Mouse (Mus musculus): Measurements from ENCODE around the gene Flywch2. TPM values are rescaled to one million over a fixed set of nuclear protein-coding genes. Genes with fewer than 3 reads are reported as not detected.
A peak's percentile ranks its signal among the peaks of the same experiment; 100 is the strongest.

Gene Flywch2
- polyA plus RNA-seq, 1 experiment = 54.6 TPM

DNA sequence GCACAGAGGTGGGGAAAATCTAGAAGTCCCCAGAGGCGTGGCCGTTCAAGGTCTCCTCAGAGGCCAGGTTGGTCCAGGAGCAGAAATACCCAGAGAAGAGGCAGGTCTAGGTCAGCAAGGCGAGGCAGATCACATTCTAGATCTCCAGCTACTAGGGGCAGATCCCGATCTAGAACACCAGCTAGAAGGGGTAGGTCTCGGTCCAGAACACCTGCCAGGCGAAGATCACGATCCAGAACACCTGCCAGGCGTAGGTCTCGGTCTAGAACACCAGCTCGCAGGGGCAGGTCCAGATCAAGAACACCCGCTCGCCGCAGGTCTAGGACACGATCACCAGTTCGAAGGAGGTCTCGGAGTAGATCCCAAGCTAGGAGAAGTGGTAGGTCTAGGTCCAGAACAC is 29.8 kb upstream of the Flywch2 start:
- DNase-seq (ENCODE audit: low read depth) = no peak
- TF ChIP-seq CTCF (IDR thresholded peaks at IDR 0.05; ENCODE audit: borderline replicate concordance, extremely low read depth, insufficient read depth, insufficient read length) (no peak), POLR2A (IDR thresholded peaks at IDR 0.05; ENCODE audit: borderline replicate concordance, extremely low read depth, insufficient read depth, insufficient read length, poor library complexity, severe bottlenecking) (no peak)

DNA sequence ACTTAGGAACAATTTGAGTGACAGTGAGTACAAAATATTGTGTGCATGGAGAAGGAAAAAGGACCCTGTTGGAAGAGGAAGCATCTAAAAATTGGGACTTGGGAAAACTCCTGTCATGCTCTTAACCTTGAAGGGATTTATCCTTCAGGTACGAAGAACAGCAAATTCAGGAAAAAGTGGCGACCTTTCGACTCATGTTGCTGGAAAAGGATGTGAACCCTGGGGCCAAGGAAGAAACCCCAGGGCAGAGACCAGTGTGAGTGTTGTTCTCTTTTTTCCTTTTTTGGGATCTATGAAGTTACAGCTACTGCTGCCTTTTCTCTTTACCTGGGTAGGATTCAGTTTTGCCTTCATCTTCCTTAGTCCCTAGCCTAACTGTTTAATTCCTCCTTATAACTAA is 22.0 kb upstream of the Flywch2 start:
- no peak for DNase-seq (ENCODE audit: low read depth)
- TF ChIP-seq CTCF (IDR thresholded peaks at IDR 0.05; ENCODE audit: borderline replicate concordance, extremely low read depth, insufficient read depth, insufficient read length) (no peak), POLR2A (IDR thresholded peaks at IDR 0.05; ENCODE audit: borderline replicate concordance, extremely low read depth, insufficient read depth, insufficient read length, poor library complexity, severe bottlenecking) (no peak)

DNA sequence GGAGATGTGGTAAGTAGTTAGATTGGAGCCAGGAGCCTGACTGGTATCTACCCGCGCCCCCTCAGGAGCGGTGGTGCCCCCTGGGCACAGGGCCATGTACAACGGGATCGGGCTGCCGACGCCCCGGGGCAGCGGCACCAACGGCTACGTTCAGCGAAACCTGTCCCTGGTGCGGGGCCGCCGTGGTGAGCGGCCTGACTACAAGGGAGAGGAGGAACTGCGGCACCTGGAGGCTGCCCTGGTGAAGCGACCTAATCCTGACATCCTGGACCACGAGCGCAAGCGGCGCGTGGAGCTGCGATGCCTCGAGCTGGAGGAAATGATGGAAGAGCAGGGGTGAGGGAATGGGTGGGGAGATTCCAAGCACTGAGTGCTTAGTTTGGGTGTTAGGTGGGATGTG is 21.0 kb upstream of the Flywch2 start:
- TF ChIP-seq CTCF (IDR thresholded peaks at IDR 0.05; ENCODE audit: borderline replicate concordance, extremely low read depth, insufficient read depth, insufficient read length) (no peak), POLR2A (IDR thresholded peaks at IDR 0.05; ENCODE audit: borderline replicate concordance, extremely low read depth, insufficient read depth, insufficient read length, poor library complexity, severe bottlenecking) (no peak)
- no peak for DNase-seq (ENCODE audit: low read depth)

DNA sequence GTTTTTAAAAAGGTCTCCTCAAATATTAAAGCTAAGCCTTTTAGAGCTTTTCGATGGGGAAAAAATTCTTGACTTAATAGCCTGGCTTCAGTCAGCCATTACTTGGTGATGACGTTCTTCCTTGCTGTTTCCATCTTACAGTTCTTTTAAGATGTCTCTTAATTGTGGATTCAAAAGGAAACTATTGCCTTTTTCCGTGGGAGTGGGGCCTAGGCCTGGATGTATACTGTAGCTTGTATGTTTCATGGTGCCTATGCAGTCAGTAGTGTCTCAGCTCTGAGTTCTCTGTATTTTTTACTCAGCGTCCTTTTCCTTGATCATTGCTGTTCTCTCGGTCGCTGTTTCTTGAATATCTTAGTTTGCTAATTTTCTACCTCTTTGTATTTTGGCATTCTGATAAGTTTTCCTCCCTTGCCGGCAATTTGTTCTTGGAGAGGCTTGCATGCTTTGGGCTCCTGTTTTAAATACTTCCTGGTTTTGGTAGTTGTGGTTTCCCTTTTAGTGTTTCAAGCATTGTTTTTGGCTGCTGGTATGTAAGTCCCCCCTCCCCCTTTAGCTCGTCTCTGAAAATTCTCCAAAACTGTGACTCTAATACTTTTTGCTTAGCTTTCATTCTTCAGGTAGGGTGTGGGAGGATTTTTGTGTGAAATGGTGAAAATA is 18.7 kb upstream of the Flywch2 start:
- no peak for DNase-seq (ENCODE audit: low read depth)
- TF ChIP-seq POLR2A (IDR thresholded peaks at IDR 0.05; ENCODE audit: borderline replicate concordance, extremely low read depth, insufficient read depth, insufficient read length, poor library complexity, severe bottlenecking) = no peak

DNA sequence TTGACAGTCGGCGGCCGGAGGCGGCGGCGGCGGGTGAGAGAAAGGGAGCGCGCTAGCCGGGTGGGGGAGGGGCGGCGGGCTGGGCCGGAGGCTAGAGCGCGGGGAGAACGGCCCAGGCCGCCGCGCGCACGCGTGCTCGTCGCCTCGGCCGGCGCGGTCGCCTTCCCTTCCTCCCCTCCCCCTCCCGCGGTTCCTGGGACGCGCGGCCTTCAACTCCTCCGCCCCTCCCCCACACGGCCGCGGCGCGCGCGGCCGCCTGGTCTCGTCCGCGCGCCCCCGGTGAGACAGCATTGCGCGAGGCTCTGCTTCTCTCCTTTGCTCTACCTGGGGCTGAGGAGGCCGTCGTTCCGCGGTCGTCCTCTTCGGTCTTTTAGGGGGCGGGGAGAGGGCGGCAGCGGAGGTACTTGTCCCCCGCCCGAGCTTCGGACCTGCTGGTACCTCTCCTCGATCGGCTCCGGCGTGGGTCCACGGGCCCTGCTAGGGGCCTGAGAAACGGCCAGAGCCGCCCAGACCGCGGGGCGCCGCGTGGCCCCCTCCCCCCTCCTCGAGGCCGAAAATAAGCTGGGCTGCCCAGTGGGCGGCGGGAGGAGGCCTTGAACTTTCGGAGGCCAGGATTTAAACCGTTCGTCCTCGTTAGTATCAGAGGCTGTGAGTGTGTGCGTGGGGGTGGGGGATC is 17.6 kb upstream of the Flywch2 start:
- no peak for TF ChIP-seq CTCF (IDR thresholded peaks at IDR 0.05; ENCODE audit: borderline replicate concordance, extremely low read depth, insufficient read depth, insufficient read length)
- no peak for TF ChIP-seq POLR2A (IDR thresholded peaks at IDR 0.05; ENCODE audit: borderline replicate concordance, extremely low read depth, insufficient read depth, insufficient read length, poor library complexity, severe bottlenecking)
- DNase-seq (ENCODE audit: low read depth) = peak; percentile 94

DNA sequence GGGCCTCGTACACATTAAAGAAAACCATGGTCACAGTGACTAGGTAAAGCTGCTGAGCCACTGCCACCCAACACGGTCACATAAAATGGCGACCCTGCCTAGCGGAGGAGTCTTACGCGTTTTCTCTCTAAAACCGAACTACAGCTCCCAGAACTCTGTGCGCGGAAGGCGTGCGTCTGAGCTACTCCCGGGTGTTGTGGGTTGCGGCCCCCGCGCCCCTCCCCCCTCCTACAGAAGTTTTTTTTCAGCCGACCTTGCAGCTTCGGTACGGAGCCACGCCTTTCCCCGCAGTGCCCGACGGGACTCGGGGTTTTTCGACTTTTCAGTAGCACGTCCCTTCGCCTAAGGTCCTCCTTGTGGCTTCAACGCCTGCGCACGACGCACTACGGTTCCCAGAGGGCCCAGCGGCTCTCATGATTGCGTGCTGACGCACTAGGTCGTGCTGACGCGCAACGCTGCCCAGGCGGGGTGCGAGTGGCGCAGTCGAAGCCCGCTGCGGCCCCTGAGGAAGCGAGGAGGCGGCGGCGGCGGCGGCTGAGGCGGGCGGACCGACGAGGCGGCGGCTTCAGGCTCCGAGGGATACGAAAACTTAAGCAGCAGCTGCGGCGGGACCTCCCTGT is 17.0 kb upstream of the Flywch2 start:
- TF ChIP-seq POLR2A (IDR thresholded peaks at IDR 0.05; ENCODE audit: borderline replicate concordance, extremely low read depth, insufficient read depth, insufficient read length, poor library complexity, severe bottlenecking) = peak; percentile 94
- TF ChIP-seq CTCF (IDR thresholded peaks at IDR 0.05; ENCODE audit: borderline replicate concordance, extremely low read depth, insufficient read depth, insufficient read length) = no peak
- DNase-seq (ENCODE audit: low read depth) = peak; percentile 100

DNA sequence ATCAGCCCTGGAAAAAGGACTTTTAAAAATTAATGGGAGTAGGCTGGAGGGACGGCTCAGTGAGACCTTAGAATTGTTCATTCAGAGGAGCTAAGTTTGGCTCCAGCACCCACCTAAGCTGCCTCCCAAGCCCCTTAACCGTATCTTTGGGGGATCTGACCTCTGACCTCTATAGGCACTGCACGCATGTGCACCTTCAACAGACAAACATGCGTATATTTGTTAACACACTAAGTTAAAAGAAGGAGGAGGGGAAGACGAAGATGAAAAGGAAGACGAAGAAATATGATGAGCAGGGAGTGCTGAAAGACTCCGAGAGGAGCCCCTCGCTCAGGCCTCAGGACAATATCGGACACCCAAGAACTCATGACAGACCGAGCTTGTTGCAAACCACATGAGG is 15.7 kb upstream of the Flywch2 start:
- no peak for TF ChIP-seq POLR2A (IDR thresholded peaks at IDR 0.05; ENCODE audit: borderline replicate concordance, extremely low read depth, insufficient read depth, insufficient read length, poor library complexity, severe bottlenecking)
- no peak for TF ChIP-seq CTCF (IDR thresholded peaks at IDR 0.05; ENCODE audit: borderline replicate concordance, extremely low read depth, insufficient read depth, insufficient read length)
- no peak for DNase-seq (ENCODE audit: low read depth)

DNA sequence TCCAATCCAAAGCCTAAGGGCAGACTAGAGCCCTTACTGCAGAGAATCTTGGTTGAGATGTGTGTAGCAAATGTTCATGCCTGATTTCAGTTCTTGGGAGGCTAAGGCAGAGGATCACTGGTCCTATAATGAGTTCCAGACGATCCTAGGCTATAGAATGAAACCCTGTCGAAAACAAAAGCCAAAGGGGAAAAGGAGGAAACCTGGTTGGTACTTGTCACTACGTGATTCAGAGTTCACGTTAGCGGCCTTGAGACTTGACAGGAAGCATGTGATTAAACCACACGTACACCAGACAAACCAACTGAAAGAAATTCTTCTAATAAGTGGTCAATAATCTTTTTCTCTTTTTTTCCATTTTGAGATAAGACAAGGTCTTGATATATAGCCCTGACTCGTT is 11.4 kb upstream of the Flywch2 start:
- TF ChIP-seq CTCF (IDR thresholded peaks at IDR 0.05; ENCODE audit: borderline replicate concordance, extremely low read depth, insufficient read depth, insufficient read length) = no peak
- no peak for TF ChIP-seq POLR2A (IDR thresholded peaks at IDR 0.05; ENCODE audit: borderline replicate concordance, extremely low read depth, insufficient read depth, insufficient read length, poor library complexity, severe bottlenecking)
- DNase-seq (ENCODE audit: low read depth) = no peak

DNA sequence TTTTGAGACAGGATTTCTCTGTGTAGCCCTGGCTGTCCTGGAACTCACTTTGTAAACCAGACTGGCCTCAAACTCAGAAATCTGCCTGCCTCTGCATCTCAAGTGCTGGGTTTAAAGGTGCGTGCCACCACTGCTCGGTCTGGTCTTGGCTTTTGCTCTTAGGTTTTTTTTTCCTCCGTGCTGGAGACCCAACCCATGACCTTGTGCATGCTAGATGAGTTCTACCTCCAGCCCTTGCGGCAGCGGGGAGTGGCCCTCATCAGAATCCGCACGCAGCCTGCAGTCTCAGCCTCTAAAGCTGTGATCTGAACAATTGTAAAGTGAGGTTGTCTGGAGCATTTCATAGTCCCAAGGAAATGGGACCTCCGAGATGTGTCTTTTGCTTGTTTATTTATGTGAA is 9.4 kb upstream of the Flywch2 start:
- no peak for TF ChIP-seq CTCF (IDR thresholded peaks at IDR 0.05; ENCODE audit: borderline replicate concordance, extremely low read depth, insufficient read depth, insufficient read length)
- no peak for TF ChIP-seq POLR2A (IDR thresholded peaks at IDR 0.05; ENCODE audit: borderline replicate concordance, extremely low read depth, insufficient read depth, insufficient read length, poor library complexity, severe bottlenecking)
- no peak for DNase-seq (ENCODE audit: low read depth)

DNA sequence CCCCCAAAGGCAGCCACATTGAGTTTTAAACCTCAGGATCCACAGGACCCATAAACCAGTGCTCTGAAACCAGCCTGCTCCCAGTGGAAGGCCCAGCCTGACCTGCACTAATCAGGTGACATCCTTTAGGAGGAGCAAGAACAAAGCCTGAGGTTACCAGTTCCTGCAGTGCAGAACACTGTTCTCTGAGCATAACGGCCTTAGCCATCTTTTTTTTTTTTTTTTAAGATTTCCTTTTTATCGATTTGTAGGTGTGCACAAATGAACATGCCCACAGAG is 5.1 kb upstream of the Flywch2 start:
- TF ChIP-seq CTCF (IDR thresholded peaks at IDR 0.05; ENCODE audit: borderline replicate concordance, extremely low read depth, insufficient read depth, insufficient read length) = no peak
- TF ChIP-seq POLR2A (IDR thresholded peaks at IDR 0.05; ENCODE audit: borderline replicate concordance, extremely low read depth, insufficient read depth, insufficient read length, poor library complexity, severe bottlenecking) = no peak
- DNase-seq (ENCODE audit: low read depth) = no peak

DNA sequence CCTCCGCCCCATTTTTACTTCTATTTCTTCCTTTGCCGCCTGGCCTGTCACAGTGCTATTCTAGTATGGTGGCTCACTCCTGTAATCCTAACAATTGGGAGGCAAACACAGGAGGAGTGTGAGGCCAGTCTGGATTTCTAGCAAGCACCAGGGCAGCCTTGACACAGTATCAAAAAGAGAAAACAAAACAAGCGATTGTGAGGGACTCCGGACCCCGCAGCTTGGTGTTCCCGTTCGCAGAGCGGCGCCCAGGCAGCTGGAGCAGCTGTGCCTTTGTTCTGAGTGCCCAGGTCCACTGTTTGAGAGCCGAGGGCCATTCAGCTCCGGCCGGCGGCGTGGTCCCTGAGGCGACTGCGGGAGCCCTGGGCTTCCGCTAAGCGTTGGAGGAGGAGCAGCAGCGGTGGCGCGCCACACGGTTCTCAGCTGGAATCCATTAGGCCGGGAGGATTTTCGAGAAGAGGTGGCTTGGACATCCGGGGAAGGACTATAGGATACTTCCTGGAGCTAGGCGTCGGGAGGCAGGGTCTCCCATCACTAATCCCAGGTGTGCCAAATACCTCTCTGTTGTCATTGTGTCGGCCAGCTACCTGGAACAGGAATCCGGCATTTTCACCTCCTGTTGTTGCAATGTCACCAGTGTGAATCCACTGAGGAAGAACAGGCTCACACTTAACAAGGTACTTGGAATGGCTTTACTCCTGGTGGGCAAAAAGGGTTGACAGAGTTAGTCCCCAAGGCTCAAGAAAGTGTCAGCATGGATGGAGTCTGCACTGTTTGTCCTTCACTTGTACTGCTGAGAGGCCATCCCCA is 4.6 kb upstream of the Flywch2 start, which contains the start of gene Srrm2:
Gene Srrm2, plus strand, starts transcription at position 264 of the 810 bp plus-strand sequence.
- no peak for TF ChIP-seq CTCF (IDR thresholded peaks at IDR 0.05; ENCODE audit: borderline replicate concordance, extremely low read depth, insufficient read depth, insufficient read length)
- 0 out of 2 replicates have a peak, but pooled peaks have one; percentile 58 for TF ChIP-seq POLR2A (IDR thresholded peaks at IDR 0.05; ENCODE audit: borderline replicate concordance, extremely low read depth, insufficient read depth, insufficient read length, poor library complexity, severe bottlenecking)
- DNase-seq (ENCODE audit: low read depth) = peak; percentile 75

Measured in brain, embryonic 14.5 days (tissue).